Mouse (Mus musculus) intestine, embryonic 14.5 days (tissue): ENCODE data around the gene Sesn2. TPM values are rescaled to one million over a fixed set of nuclear protein-coding genes. Genes with fewer than 3 reads are reported as not detected.
"Not testable (repeated sequence)": the region's sequence is repeated elsewhere in the genome, so short reads cannot be mapped to it uniquely, and the experiment has no call there.

ENCODE experiments used
- ATAC-seq: fragments of 200-750 bp; cut with Nextera tagmentation; replicated peaks from 2 replicates; pipeline ENCODE4 v1.8.0; 2017; ENCODE audit warnings: low read depth, moderate number of reproducible peaks, moderate TSS enrichment, moderate library complexity; ENCODE audit not compliant: low FRiP score, low TSS enrichment
- DNase-seq: peaks from one replicate; pipeline ENCODE4 v3.0.0-alpha.2; 2018; ENCODE audit warnings: low spot score
- H3K27ac ChIP-seq: fragments of 300-500 bp; sonication (generic); 2 replicates; pipeline ENCODE4 v1.5.1; 2014; ENCODE audit warnings: low read depth, mild to moderate bottlenecking, control low read depth
- H3K27me3 ChIP-seq: fragments of 300-500 bp; sonication (generic); replicated peaks from 2 replicates; pipeline ENCODE4 v1.6.1; 2014; ENCODE audit warnings: low read length, control low read depth; ENCODE audit not compliant: control insufficient read depth, insufficient read depth
- H3K36me3 ChIP-seq: fragments of 300-500 bp; sonication (generic); 2 replicates; pipeline ENCODE4 v1.6.1; 2014; ENCODE audit warnings: low read length, control low read depth; ENCODE audit not compliant: control insufficient read depth, insufficient read depth
- H3K4me1 ChIP-seq: fragments of 300-500 bp; sonication (generic); replicated peaks from 2 replicates; pipeline ENCODE4 v1.6.1; 2014; ENCODE audit warnings: low read length, control low read depth, mixed read lengths; ENCODE audit not compliant: control insufficient read depth, insufficient read depth
- H3K4me2 ChIP-seq: fragments of 300-500 bp; sonication (generic); 2 replicates; pipeline ENCODE4 v1.6.1; 2014; ENCODE audit warnings: low read length
- H3K4me3 ChIP-seq: fragments of 300-500 bp; sonication (generic); 2 replicates; pipeline ENCODE4 v1.5.1; 2014; ENCODE audit warnings: low read depth, low read length, control low read depth, mixed read lengths
- H3K9ac ChIP-seq: fragments of 300-500 bp; sonication (generic); 2 replicates; pipeline ENCODE4 v1.6.1; 2014; ENCODE audit warnings: mild to moderate bottlenecking, low read length
- H3K9me3 ChIP-seq: fragments of 300-500 bp; sonication (generic); 2 replicates; pipeline ENCODE4 v1.6.1; 2016; ENCODE audit warnings: low read length, control low read depth; ENCODE audit not compliant: control insufficient read depth
- WGBS: fragments of 180-500 bp; shearing (Covaris S2); extraction: QIAGEN DNeasy Blood & Tissue Kit; methylation state at CpG from one replicate; pipeline ENCODE4 v1.1.7; 2014; 5-methylcytosine and 5-hydroxymethylcytosine counted together
- polyA plus RNA-seq: library from polyadenylated mRNA; unstranded; fragments of >200 nt; fragmentation: Nextera tagmentation; extraction: Ambion mirVana; gene quantifications from 2 replicates; pipeline ENCODE4 v1.2.1, GENCODE M21; 2014

The Sesn2 gene
- polyA plus RNA-seq, 1 experiment from 2014 or later, result 7.3 TPM

GRCm38 (mm10) chr4:132491057-132491456 lies 19.2 kb downstream of the Sesn2 start:
- no peak overlapping the region for H3K27ac ChIP-seq
- no peak overlapping the region for H3K4me2 ChIP-seq
- H3K27me3 ChIP-seq, result no peaks in the 10 kb centered on the region
- H3K4me1 ChIP-seq, result no peaks in the 10 kb centered on the region
- H3K36me3 ChIP-seq, result peaks cover 11% of the 10 kb centered on the region
- no peak overlapping the region for H3K9ac ChIP-seq
- no peak overlapping the region for H3K4me3 ChIP-seq
- H3K9me3 ChIP-seq, result no peaks in the 10 kb centered on the region
- DNase-seq, result no peak
- 88% methylated on average over 8 of the region's 8 CpGs for WGBS
- ATAC-seq, result no peak

GRCm38 (mm10) chr4:132490273-132491010 lies 19.9 kb downstream of the Sesn2 start:
- H3K9ac ChIP-seq, result no peak overlapping the region
- no peaks in the 10 kb centered on the region for H3K4me1 ChIP-seq
- H3K9me3 ChIP-seq, result no peaks in the 10 kb centered on the region
- H3K4me3 ChIP-seq, result no peak overlapping the region
- H3K27me3 ChIP-seq, result no peaks in the 10 kb centered on the region
- H3K27ac ChIP-seq, result no peak overlapping the region
- ATAC-seq, result no peak
- WGBS, result 90% methylated on average over 13 of the region's 15 CpGs
- no peak for DNase-seq
- H3K36me3 ChIP-seq, result peaks cover 7% of the 10 kb centered on the region; the same call in 1 of the 2 replicates
- no peak overlapping the region for H3K4me2 ChIP-seq

- Histone ChIP-seq H3K36me3 (peaks cover 7% of the 10 kb centered on the region; the same call in 1 of the 2 replicates), H3K9me3 (no peaks in the 10 kb centered on the region), H3K27ac (no peak overlapping the region), H3K4me3 (no peak overlapping the region), H3K27me3 (no peaks in the 10 kb centered on the region), H3K4me1 (no peaks in the 10 kb centered on the region), H3K9ac (no peak overlapping the region), H3K4me2 (no peak overlapping the region)
- ATAC-seq (no peak), DNase-seq (no peak)
- WGBS, result 67% methylated on average over 6 of the region's 6 CpGs
Observed at GRCm38 (mm10) chr4:132488976-132489375, 21.3 kb downstream of the Sesn2 start.

- Histone ChIP-seq H3K4me2 (no peak overlapping the region), H3K36me3 (peaks cover 7% of the 10 kb centered on the region; the same call in 1 of the 2 replicates), H3K27me3 (no peaks in the 10 kb centered on the region), H3K4me3 (no peak overlapping the region), H3K9ac (no peak overlapping the region), H3K4me1 (no peaks in the 10 kb centered on the region), H3K9me3 (no peaks in the 10 kb centered on the region), H3K27ac (no peak overlapping the region)
- ATAC-seq (no peak), DNase-seq (no peak)
- 81% methylated on average over 3 of the region's 3 CpGs for WGBS
Observed at GRCm38 (mm10) chr4:132488521-132488920, 21.8 kb downstream of the Sesn2 start.

- no peak overlapping the region for H3K4me2 ChIP-seq
- no peaks in the 10 kb centered on the region for H3K4me1 ChIP-seq
- no peak overlapping the region for H3K9ac ChIP-seq
- ATAC-seq (0 out of 2 replicates have a peak, but pooled peaks have one; percentile 53), DNase-seq (no peak)
- H3K9me3 ChIP-seq, result no peaks in the 10 kb centered on the region
- H3K4me3 ChIP-seq, result no peak overlapping the region
- 47% methylated on average over 5 of the region's 5 CpGs for WGBS
- H3K27me3 ChIP-seq, result no peaks in the 10 kb centered on the region
- no peak overlapping the region for H3K27ac ChIP-seq
- H3K36me3 ChIP-seq, result no peaks in the 10 kb centered on the region
Observed at GRCm38 (mm10) chr4:132484820-132485219, 25.5 kb downstream of the Sesn2 start.

GRCm38 (mm10) chr4:132484231-132484630 lies 26.1 kb downstream of the Sesn2 start:
- Histone ChIP-seq H3K4me1 (no peaks in the 10 kb centered on the region), H3K4me2 (no peak overlapping the region), H3K27ac (no peak overlapping the region), H3K4me3 (no peak overlapping the region), H3K9me3 (no peaks in the 10 kb centered on the region), H3K36me3 (no peaks in the 10 kb centered on the region), H3K9ac (no peak overlapping the region), H3K27me3 (no peaks in the 10 kb centered on the region)
- DNase-seq, result no peak
- WGBS, result 71% methylated on average over 4 of the region's 4 CpGs
- ATAC-seq, result no peak

GRCm38 (mm10) chr4:132482956-132483608 lies 27.2 kb downstream of the Sesn2 start:
- Histone ChIP-seq H3K27me3 (no peaks in the 10 kb centered on the region), H3K4me3 (no peak overlapping the region), H3K27ac (no peak overlapping the region), H3K9me3 (no peaks in the 10 kb centered on the region), H3K9ac (no peak overlapping the region), H3K4me2 (no peak overlapping the region), H3K36me3 (no peaks in the 10 kb centered on the region), H3K4me1 (no peaks in the 10 kb centered on the region)
- DNase-seq (no peak), ATAC-seq (no peak)
- WGBS, result 72% methylated on average over 13 of the region's 13 CpGs

- not testable (repeated sequence) for H3K4me1 ChIP-seq, H3K4me3 ChIP-seq, H3K36me3 ChIP-seq, ATAC-seq, H3K9me3 ChIP-seq, DNase-seq, H3K9ac ChIP-seq, H3K27me3 ChIP-seq, H3K27ac ChIP-seq, H3K4me2 ChIP-seq
- 59% methylated on average over 3 of the region's 3 CpGs for WGBS
Observed at GRCm38 (mm10) chr4:132482104-132482503, 28.2 kb downstream of the Sesn2 start.

GRCm38 (mm10) chr4:132477833-132478232 lies 32.5 kb downstream of the Sesn2 start:
- ATAC-seq (no peak), DNase-seq (no peak)
- H3K27ac ChIP-seq, result no peak overlapping the region
- H3K9me3 ChIP-seq, result no peaks in the 10 kb centered on the region
- no peaks in the 10 kb centered on the region for H3K36me3 ChIP-seq
- 85% methylated on average over 8 of the region's 8 CpGs for WGBS
- H3K4me1 ChIP-seq, result no peaks in the 10 kb centered on the region
- no peak overlapping the region for H3K4me2 ChIP-seq
- H3K9ac ChIP-seq, result no peak overlapping the region
- no peak overlapping the region for H3K4me3 ChIP-seq
- no peaks in the 10 kb centered on the region for H3K27me3 ChIP-seq
